Mouse (Mus musculus) T-helper 1 cell (primary cell): ENCODE measurements around the gene N4bp2.
"Not testable (repeated sequence)": the region's sequence is repeated elsewhere in the genome, so short reads cannot be mapped to it uniquely, and the experiment has no call there.

ENCODE experiments used
- in situ Hi-C: fragments of 300-600 bp; cut with MboI, MseI; formaldehyde crosslinking; loops from one replicate; pipeline ENCODE4 v1.15.1; 2025; ENCODE audit warnings: high pct_unique_total_duplicates

N4bp2 gene

DNA sequence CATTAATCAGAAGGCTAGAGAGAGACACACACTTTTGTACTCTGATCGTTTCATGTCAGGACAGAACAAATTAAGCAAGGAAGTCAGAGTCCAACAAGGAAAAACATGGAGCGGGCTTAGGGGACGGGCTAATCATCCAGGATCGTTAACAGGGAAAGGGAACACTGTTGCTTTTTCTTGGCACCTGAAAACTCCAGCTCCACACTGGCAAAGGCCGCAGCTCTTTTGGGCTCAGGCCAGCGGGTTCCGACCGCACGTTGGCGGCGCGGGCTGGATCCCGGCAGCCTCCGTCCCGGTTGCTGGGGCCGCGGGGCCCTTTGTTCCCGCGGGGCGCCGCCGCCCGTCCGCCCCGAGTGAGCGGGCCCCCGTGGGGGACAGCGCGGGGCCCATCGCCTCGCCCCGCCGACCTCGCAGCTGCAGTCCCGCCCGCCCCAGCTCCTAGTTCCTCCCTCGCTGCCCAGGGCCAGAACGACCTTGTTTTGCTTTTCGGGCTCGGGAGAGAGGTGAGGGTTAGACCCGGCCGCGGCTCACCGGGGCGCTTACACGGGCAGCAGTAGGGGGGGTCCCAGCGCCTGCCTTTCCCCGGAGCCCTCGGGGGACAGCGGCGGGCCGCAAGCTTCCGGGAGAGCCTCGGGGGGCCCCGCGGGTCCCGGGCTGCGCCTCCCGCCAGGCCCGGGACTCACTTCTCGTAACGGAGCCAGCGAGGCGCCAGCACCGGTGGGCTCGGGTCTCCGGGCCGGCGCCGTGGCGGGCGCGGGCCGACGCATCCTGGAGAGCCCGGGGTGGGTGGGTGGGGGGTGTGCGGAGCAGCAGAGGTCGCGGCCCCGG, at the start of gene N4bp2:
N4bp2 (plus strand) TSS at position 434 of the 828 bp plus-strand sequence.
- in situ Hi-C loops: no loop called here

DNA sequence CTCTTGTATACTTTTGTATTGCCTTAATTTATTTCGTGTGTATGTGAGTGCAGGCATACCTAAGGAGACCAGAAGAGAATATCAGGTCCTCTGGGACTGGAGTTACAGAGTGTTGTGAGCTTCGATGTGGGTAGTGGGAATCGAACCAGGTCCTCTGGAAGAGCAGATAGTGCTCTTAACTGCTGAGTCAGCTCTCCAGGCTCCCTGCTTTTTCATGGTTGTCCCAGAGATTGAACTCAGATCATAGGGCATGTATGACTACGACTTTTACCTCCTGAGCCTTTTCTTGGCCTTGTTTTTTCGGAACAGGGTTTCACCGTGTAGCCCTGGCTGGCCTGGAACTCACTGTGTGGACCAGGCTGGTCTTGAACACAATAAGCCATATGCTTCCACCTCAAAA, 48.2 kb upstream of the N4bp2 start:
- in situ Hi-C loops: no loop called here

DNA sequence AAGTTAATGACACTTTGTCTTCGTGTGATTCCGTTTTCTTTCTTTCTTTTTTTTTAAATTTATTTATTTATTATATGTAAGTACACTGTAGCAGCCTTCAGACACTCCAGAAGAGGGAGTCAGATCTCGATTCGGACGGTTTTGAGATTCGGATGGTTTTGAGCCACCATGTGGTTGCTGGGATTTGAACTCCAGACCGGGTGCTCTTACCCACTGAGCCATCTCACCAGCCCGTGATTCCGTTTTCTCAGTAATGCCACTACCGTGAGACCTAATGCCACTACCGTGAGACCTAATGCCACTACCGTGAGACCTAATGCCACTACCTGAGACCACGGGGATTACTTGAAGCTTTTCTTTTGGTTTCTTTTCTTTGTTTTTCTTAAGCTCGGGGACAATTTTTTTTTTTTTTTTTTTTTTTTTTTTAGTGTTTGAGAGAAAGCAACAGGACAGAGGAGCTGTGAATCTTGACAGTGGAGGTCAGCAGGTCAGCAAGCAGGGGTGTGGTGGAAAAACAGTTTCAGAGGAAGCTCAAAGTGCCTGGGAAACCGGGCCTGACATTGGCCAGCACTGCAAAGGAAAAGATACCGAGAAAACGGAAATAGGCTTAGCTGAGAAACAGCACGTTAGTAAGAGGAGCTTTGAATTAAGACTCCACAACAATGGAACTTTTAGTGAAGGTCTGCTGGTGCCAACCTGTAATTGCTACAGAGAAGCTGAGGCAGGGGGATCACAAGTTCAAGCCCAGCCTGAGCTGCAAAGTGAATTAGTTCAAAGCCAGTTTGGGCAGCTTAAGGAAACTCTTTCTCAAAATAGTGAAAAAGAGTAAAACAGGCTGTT, 46.0 kb upstream of the N4bp2 start:
- in situ Hi-C loops: no loop called here

DNA sequence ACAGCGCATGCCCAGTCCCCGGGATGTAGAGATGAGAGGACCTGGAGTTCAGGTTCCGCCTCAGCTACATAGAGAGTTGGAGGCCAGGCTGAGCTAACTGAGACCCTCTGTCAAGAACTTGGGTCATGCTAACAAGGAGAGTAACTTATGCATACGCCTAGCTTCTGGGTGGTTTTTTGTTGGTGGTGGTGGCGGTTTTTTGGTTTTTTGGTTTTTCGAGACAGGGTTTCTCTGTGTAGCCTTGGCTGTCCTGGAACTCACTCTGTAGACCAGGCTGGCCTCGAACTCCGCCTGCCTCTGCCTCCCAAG, 45.5 kb upstream of the N4bp2 start:
- in situ Hi-C loops: not testable (repeated sequence)

DNA sequence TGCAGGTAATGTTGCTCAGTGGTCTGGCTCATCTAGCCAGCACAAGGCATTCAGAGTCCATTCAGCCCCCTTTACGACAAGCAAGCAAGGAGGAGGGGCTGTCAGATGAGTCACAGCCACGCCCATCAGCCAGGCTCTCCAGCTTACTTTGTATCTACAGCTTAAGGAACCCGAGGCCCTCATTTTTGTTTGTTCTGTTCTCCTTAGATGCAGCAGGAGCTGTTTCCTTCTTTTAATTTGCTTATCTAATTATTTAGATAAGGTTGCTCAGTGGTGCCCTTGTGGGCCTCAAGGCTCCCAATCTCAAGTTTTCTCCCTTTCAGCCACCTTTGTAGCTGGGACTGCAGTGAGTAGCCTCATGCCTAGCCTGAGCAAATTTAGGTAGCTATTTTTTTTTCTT, 45.0 kb upstream of the N4bp2 start:
- in situ Hi-C loops: no loop called here

DNA sequence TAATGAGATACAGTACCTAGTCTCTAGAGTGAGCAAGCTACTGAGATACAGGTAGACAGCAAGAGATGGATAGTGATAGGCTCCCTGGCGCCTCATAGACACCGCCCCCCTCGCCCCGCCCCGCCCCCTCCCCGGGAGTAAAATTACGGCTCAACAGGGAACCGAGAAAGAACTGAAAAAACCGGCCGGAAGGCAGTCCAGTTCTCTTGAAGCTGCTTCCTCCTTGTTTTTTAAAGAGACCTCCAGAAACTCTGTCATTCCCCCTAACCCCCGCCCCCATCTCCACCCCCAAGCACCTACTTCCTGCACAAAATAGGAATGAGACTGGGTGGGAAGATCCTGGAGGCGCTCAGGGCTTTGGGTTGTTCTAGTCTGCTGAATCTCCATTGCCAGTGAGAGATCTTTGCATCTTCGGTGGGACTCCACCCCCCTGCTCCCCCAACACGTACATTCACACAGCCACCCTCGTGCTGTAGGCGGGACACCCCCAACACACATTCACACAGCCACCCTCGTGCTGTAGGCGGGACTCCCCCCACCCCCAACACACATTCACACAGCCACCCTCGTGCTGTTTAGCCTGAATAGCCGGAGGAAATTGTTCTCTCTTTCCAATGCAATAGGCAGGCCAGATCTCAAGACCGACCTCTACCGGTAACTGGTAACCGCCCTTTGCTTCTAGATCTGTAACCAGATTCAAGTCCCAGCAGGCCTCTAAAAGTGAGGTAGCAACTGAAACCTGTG, 38.8 kb upstream of the N4bp2 start:
- in situ Hi-C loops: no loop called here

DNA sequence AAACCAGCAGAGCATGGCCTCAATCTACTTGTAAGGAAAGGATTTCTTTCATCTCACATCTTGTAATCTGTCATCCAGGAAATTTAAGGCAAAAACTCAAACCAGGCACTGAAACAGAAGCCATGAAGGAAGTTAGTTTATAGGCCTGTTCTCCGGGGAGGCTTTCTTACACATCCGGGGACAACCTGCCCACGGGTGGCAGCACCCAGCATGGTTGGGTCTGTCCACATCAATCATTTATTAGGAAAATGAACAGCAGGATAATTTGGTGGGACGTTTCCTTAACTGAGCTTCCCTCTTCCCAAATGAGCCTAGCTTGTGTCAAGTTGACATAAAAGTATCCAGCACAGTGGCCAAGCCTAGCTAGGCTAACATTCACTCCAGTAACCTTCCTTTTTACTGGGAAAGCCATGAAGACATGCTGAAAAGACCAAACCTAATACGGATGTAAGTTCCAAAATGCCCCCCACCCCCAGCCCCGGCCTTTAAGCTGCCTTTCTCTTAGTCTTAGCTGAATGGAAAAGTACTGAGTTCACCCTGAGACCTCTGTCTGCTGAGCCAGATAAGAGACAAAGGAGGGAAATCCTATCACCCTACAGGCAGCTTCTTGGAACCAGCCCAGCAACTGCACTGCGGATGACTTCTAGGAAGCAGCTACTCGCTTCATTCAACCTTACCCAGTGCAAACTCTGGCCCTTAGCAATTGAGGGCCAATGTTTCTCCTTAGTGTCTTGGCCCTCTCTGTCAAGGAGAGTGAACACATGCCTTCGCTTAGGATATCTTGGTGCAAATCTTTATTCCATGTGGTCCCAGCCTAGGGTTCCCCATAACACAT, 31.9 kb upstream of the N4bp2 start:
- in situ Hi-C loops: no loop called here

DNA sequence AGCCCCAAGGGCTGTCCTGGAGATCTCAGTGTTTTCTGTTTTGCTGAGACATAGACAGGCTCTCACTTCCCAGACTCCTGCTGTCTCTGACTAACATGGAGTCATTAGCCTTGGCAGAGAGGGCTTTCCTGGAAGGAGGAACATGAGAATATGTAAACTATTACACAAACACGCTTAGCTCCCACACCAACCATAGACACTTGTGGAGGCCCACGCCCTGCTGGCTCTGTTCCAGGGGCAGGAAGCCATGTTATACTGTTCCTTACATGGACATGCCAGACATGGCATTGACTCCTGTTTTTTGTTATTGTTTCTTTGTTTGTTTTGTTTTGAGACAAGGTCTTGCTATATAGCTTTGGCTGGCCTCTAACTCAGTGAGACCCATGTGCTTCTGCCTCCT, 27.7 kb upstream of the N4bp2 start:
- in situ Hi-C loops: no loop called here

DNA sequence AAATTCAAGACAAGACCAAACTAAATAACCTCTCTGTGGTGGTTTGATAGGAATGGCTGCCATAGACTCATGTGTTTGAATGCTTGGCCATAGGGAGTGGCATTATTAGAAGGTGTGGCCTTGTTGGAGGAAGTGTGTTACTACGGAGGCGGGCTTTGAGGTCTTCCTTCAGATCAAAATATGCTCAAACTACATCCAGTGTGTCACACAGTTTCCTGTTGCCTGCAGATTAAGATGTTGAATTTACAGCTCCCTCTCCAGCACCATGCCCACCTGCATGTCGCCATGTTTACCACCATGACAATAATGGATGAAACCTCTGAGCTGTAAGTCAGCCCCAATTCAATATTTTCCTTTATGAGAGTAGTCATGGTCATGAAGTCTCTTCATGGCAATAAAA, 24.0 kb upstream of the N4bp2 start:
- in situ Hi-C loops: no loop called here

DNA sequence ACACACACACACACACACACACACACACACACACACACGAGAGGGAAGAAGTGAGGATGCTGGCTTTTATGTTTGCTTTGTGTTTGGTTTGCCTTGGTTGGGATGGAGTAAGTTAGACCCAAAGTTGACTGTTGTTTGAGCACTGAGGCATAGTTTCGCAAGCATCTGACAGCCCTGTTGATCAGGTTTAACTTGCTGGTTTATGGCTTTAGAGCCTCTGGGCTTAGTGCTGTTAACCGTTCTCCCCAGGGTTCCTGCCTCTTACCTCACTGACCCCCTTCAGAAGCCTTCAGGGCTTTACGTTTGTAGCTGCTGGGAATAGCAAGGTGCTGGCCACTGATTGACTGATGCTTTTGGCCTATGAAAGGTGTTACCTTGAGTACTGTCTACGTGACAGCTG, 16.4 kb upstream of the N4bp2 start:
- in situ Hi-C loops: no loop called here

DNA sequence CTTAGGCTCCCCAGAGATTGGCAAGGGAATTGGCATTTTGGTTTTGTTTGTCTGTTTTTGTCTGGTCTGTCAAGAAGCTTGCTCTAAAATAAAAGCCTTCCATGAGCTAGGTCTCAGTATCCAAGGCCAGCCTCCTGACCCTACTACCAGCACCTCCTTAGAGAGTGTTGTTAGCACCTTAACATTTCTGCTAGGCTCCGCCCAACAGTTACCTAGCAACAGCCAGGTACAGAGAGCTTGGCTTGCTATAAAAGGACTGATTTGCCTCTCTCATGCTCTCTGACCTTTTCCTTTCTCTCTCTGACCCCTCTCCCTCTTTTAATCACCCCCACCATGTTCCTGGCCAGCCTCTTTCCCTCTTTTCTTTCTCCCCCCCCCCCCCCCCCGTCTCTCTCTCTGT, 14.9 kb upstream of the N4bp2 start:
- in situ Hi-C loops: no loop called here

DNA sequence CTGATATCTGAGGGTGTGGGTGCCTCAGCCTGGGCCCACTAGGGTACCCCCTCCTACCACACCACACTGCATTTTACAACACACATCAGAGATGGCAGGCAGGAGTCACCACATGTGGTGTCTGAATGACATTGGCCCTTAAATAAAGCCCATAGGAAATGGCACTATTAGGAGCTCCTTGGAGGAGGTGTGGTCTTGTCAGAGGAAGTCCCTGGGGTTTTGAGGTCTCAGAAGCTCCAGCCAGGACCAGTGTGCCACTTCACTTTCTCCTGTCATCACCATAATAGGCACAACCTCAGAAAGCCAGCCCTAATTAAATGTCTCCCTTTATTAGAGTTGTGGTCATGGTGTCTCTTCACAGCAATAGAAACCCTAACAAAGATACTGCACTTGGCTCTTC, 14.4 kb upstream of the N4bp2 start:
- in situ Hi-C loops: no loop called here

DNA sequence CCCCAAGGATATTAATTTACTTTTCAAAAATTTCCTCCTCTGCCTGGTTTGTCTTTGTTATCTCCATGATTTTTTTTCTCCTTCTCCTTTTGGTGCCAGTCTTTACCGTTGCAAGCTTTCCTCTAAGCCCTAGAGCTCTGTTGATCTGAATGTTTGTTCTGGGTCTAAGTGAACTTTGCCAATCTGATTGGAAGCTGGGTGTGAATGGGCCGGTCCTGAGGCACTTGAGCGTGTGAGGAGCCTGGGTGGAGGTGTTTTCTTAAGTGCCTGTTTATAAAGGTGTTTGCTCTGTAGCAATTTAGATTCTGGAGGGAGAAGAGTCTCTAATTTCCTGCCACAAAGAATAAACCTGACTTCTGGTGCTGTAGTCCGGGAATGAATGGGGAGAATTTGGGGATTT, 11.3 kb upstream of the N4bp2 start:
- in situ Hi-C loops: no loop called here

DNA sequence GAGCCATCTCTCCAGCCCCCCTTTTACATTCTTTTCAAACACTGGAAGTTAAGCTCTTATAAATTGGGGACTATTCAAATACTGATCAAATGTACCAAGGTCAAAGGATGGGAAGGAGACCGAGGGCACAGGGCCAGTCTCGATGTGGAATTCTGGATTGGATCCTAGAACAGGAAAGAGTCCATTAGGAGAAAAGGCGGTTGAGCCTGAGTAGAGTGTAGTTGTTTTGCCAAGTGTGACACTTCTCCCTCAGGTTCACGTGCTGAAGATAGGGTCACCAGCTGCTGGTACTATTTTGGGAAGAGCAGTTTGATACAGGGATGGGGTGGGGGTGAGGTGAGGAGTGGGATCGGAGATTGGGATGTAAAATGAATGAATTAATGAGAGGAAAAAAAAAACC, 7.5 kb upstream of the N4bp2 start:
- in situ Hi-C loops: no loop called here

DNA sequence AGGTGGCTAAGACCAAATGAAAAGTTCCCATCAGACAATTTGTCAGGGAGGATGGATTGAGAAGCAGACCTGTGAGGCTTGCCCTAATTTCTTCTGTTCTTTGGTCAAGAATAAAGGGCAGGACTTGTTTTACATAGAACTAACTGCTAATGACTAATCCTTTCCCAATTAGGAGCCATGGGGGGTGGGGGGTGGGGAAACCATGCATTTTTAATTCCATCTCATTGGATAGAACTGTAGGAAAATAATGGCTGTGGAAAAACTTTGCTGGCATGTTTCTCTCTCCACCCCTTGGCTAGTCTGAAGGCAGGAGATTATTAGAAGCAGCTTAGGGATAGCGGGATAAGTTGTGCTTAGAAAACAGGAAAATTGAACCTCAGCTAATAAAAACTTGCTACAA, 6.2 kb upstream of the N4bp2 start:
- in situ Hi-C loops: no loop called here

DNA sequence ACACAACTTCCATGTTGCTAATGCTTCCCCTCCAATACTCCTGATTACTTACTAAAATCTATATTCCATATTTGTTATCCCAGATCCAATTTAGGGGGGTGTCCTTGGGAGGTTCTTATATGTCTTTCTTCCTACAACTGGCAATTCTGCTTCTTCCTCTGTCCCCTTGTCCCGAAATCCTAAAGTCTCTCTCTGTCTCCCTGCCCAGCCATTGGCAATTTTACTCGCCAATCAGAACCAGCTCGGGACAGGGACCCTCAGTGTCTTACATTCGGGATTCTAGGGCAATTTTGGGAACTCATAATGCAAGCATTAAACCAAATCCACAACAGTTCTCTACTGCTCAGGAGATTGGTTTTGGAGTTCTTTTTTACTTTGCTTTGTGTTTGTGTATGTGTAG, 3.3 kb upstream of the N4bp2 start:
- in situ Hi-C loops: no loop called here

DNA sequence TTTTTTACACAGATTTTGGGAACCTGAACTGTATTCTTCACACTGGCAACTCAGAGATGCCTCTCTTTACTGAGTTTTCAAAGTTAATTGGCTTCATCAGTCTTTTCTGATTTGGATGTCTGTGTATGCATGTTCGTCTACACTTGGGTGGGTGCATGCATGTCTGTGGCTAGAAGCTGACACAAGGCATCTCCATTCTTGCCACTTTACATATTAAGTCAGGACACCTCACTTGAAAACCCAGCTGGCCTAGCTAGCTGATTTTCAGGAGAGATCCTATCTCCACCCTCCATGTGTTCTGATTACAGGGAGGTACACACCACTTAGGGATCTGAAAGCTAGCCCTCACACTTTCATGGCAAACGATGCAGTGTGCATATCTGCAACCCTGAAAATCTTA, 2.7 kb upstream of the N4bp2 start:
- in situ Hi-C loops: no loop called here

DNA sequence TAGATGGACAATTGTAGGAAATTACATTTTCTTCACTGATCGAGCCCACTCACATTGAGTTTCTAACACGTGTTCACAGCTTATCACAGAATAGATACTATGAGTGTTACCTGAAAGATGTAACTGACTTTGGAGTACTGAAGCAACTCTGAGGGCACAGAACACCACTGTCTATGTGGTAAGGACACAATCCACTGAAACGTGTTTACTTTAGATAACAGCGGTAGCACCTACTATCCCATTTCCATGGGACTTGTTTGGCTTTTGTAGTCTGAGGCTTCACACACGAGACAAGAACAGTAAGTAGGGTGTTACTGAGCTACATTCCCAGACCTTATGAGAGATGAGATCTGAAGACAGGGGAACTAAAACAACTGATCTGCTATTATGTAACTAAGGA, 2.3 kb upstream of the N4bp2 start:
- in situ Hi-C loops: no loop called here

DNA sequence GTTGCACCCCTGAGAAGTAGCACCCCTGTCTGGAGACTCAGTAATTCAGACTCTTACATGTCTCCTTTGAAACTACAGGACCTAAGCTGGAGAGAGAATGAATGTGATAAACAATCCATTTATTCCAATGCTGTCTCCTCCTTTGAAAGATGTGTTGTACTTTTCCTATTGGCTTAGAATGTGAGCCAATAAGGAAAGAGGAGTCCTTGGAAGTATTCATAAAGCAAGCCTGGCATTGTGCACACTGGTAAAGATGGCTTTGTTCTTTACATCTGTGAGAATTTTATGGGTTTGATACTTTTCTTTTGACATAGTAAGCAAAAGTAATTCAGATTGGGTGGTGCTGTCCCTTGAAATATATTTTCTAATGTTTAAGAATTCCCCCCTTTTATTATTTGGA, 1.4 kb upstream of the N4bp2 start:
- in situ Hi-C loops: no loop called here

DNA sequence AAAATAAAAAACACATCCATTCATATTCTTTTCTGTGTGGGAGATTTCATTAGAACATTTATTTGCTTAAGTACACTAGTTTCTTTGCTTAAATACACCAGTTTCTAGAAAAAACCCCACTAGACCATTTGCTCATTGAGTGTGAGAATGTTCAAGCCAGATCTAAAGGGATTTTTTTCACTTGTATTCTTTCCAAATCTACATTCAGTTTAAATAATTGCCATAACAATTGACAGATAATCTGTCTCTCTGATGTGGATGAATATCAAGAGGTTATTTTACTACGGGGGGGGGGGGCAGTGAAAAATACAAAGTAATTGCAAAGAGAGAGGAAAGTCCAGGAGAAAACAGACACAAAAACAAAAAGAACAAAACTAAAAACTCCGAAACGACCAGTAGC, 635 bp upstream of the N4bp2 start:
- in situ Hi-C loops: no loop called here

DNA sequence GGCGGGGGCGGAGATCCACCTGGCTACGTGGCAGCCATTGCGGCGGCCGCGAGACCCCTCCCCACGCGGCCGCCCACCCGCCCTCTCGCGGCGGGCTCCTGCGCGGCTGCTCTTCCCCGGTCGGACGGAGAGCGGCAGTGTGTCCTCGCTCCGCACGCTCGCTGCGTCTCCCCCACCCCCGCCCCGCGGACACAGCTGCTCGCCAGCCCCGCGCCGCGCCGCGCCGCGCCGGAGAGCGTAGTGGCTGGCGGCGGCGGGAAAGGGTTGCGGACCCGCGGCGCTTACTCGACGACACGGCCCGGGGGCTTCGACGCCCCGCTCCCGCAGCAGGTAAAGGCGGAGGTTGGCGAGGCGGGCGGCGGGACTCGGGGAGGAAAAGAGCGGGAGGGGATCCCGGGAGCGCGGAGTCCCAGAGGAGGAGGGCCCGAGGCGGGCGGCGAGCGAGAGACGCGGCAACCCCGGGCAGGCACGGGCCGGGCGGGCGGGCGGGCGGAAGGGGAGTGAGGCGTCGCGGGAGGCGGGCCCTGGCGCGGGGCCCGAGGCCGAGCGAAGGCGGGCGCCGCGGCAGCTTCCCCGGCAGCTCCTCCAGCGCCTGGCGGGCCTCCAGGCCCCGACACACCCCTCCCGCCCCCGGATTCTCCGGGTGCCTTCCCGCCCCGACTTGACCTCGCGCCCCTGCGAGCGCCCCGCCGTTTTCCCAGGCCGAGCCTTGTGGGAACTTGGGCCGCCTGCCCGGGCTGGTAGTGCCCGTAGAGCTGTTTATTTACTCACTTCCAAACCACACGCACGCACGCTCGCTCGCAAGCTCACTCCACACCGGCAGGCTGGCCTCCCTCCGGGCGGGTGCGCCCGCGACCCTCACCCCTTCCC, 830 bp downstream of the N4bp2 start:
- in situ Hi-C loops: no loop called here
